Mouse (Mus musculus): ENCODE measurements at regions not wholly inside any gene's neighbourhood (a gene's known extent, or its start where the extent isn't known, plus 50 kb on each side); places are given as distances from the start of the nearest gene placed in this dataset.

- dilution Hi-C loops (cut with MboI; ENCODE audit: extremely low pct_ligation_motif_present, extremely low pct_unique_long_range_greater_than_20kb, low sequenced_read_pairs), result no loop called here
- H3K9me3 ChIP-seq (replicated peaks; ENCODE audit: low read length), result no peaks in the 10 kb centered on the region
- no peaks in the 10 kb centered on the region for H3K36me3 ChIP-seq (replicated peaks in 1 of 2; ENCODE audit: control insufficient read depth in 1 of 2, insufficient read depth in 1 of 2, low read length in 1 of 2)
- H3K27ac ChIP-seq (ENCODE audit: insufficient read depth, low read depth), result no peak overlapping the region
- no peak for DNase-seq (ENCODE audit: extremely low read depth)
- in situ Hi-C loops (cut with MboI; ENCODE audit: low pct_ligation_motif_present, low pct_unique_long_range_greater_than_20kb, low sequenced_read_pairs), result no loop called here
- H3K4me2 ChIP-seq (ENCODE audit: insufficient read depth, low read depth, poor library complexity, severe bottlenecking), result no peak overlapping the region
- TF ChIP-seq HCFC1 (IDR thresholded peaks at IDR 0.05; ENCODE audit: low read depth, low read length) (no peak), SMC3 (IDR thresholded peaks at IDR 0.05; ENCODE audit: low read depth, low read length) (no peak), ZKSCAN1 (IDR thresholded peaks at IDR 0.05; ENCODE audit: borderline replicate concordance, low read depth, low read length) (no peak), MEF2A (IDR thresholded peaks at IDR 0.05; ENCODE audit: borderline replicate concordance, low read depth, low read length) (no peak), CHD1 (IDR thresholded peaks at IDR 0.05; ENCODE audit: low read depth, low read length) (no peak), JUND (conservative IDR thresholded peaks at IDR 0.05; ENCODE audit: low read depth, low read length) (no peak), POLR2AphosphoS2 (IDR thresholded peaks at IDR 0.05; ENCODE audit: low read depth, low read length) (no peak), IRF4 (IDR thresholded peaks at IDR 0.05; ENCODE audit: low read depth, low read length) (no peak), PAX5 (IDR thresholded peaks at IDR 0.05; ENCODE audit: low read length) (no peak), NELFE (IDR thresholded peaks at IDR 0.05; ENCODE audit: low read depth, low read length) (no peak), MAX (IDR thresholded peaks at IDR 0.05; ENCODE audit: low read length) (no peak), RCOR1 (conservative IDR thresholded peaks at IDR 0.05; ENCODE audit: low read depth, low read length) (no peak), GABPA (IDR thresholded peaks at IDR 0.05; ENCODE audit: insufficient replicate concordance, low read depth, low read length) (no peak), ETS1 (conservative IDR thresholded peaks at IDR 0.05; ENCODE audit: low read depth, low read length) (no peak), EP300 (IDR thresholded peaks at IDR 0.05; ENCODE audit: low read length) (no peak), TBP (conservative IDR thresholded peaks at IDR 0.05; ENCODE audit: low read depth, low read length) (no peak), KAT2A (IDR thresholded peaks at IDR 0.05; ENCODE audit: insufficient replicate concordance, low read length) (no peak), ZMIZ1 (IDR thresholded peaks at IDR 0.05; ENCODE audit: low read depth, low read length) (no peak), TCF12 (IDR thresholded peaks at IDR 0.05; ENCODE audit: low read depth, low read length) (no peak), NRF1 (IDR thresholded peaks at IDR 0.05; ENCODE audit: low read depth, low read length) (no peak)
- no peaks in the 10 kb centered on the region for H3K4me1 ChIP-seq (ENCODE audit: control insufficient read depth in 1 of 2, insufficient read depth in 2 of 2)
- H3K79me2 ChIP-seq (replicated peaks; ENCODE audit: control insufficient read depth, extremely low read depth, insufficient read depth, poor library complexity, severe bottlenecking), result no peaks in the 10 kb centered on the region
- H3K9ac ChIP-seq (ENCODE audit: insufficient read depth, low read depth), result no peak overlapping the region
- H3K4me3 ChIP-seq (replicated peaks in 1 of 3; ENCODE audit: low read depth in 2 of 3, low read length in 2 of 3, poor library complexity in 1 of 3), result no peak overlapping the region
- H3K27me3 ChIP-seq (replicated peaks), result peaks cover 2% of the 10 kb centered on the region
Observed at GRCm38 (mm10) chr7:115237131-115237530, 493.6 kb downstream of the Insc start.

GRCm38 (mm10) chr7:115251591-115252369 lies 508.3 kb downstream of the Insc start:
- Histone ChIP-seq H3K9me3 (replicated peaks; ENCODE audit: low read length) (no peaks in the 10 kb centered on the region), H3K36me3 (replicated peaks in 1 of 2; ENCODE audit: control insufficient read depth in 1 of 2, insufficient read depth in 1 of 2, low read length in 1 of 2) (no peaks in the 10 kb centered on the region), H3K27me3 (replicated peaks) (peaks cover 1% of the 10 kb centered on the region), H3K4me1 (ENCODE audit: control insufficient read depth in 1 of 2, insufficient read depth in 2 of 2) (no peaks in the 10 kb centered on the region), H3K9ac (ENCODE audit: insufficient read depth, low read depth) (no peak overlapping the region), H3K4me2 (ENCODE audit: insufficient read depth, low read depth, poor library complexity, severe bottlenecking) (no peak overlapping the region), H3K27ac (ENCODE audit: insufficient read depth, low read depth) (no peak overlapping the region), H3K4me3 (replicated peaks in 1 of 3; ENCODE audit: low read depth in 2 of 3, low read length in 2 of 3, poor library complexity in 1 of 3) (no peak overlapping the region), H3K79me2 (replicated peaks; ENCODE audit: control insufficient read depth, extremely low read depth, insufficient read depth, poor library complexity, severe bottlenecking) (no peaks in the 10 kb centered on the region)
- no peak for DNase-seq (ENCODE audit: extremely low read depth)
- dilution Hi-C loops (cut with MboI; ENCODE audit: extremely low pct_ligation_motif_present, extremely low pct_unique_long_range_greater_than_20kb, low sequenced_read_pairs), result no loop called here
- in situ Hi-C loops (cut with MboI; ENCODE audit: low pct_ligation_motif_present, low pct_unique_long_range_greater_than_20kb, low sequenced_read_pairs), result no loop called here
- TF ChIP-seq MYC (IDR thresholded peaks at IDR 0.05; ENCODE audit: low read depth, low read length) (no peak), ZNF384 (IDR thresholded peaks at IDR 0.05; ENCODE audit: low read depth, low read length) (no peak), KAT2A (IDR thresholded peaks at IDR 0.05; ENCODE audit: insufficient replicate concordance, low read length) (no peak), GABPA (IDR thresholded peaks at IDR 0.05; ENCODE audit: insufficient replicate concordance, low read depth, low read length) (no peak), NELFE (IDR thresholded peaks at IDR 0.05; ENCODE audit: low read depth, low read length) (no peak), MXI1 (IDR thresholded peaks at IDR 0.05; ENCODE audit: low read depth, low read length) (no peak), RCOR1 (conservative IDR thresholded peaks at IDR 0.05; ENCODE audit: low read depth, low read length) (no peak), EP300 (IDR thresholded peaks at IDR 0.05; ENCODE audit: low read length) (no peak), ETS1 (conservative IDR thresholded peaks at IDR 0.05; ENCODE audit: low read depth, low read length) (no peak), SMC3 (IDR thresholded peaks at IDR 0.05; ENCODE audit: low read depth, low read length) (no peak), MEF2A (IDR thresholded peaks at IDR 0.05; ENCODE audit: borderline replicate concordance, low read depth, low read length) (no peak), RAD21 (IDR thresholded peaks at IDR 0.05; ENCODE audit: low read depth, low read length) (no peak), USF2 (conservative IDR thresholded peaks at IDR 0.05; ENCODE audit: low read depth, low read length) (no peak), CTCF (conservative IDR thresholded peaks at IDR 0.05 in 1 of 2, IDR thresholded peaks at IDR 0.05 in 1 of 2; ENCODE audit: low read depth in 2 of 2, low read length in 2 of 2) (no peak)

Data from CH12.LX (cell line).